Mouse (Mus musculus): ENCODE results near the gene Irf2bp1. TPM values are rescaled to one million over a fixed set of nuclear protein-coding genes. Genes with fewer than 3 reads are reported as not detected.

Irf2bp1 gene
- polyA plus RNA-seq, 1 experiment from 2014 or later = 31.6 TPM

DNA sequence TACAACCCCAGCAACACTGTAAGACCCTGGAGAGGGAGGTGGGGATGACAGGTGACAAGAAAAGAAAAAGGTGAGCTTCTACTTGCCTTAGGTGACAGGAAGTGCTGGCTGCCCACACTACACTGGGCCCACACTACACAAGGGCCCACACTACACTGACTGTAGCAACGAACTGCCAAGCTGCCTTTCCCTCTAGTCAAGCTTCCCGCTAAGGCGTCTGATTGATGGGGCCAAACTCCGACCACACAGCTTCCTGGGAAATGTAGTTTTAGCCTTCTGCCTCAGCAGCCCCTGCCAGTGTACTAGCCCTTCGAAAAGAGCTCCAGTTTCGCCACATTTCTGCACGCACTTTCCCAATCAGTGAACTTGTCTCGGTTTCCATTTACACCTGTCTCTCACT lies 36.2 kb upstream of the Irf2bp1 start:
- Histone ChIP-seq H3K4me3 (ENCODE audit: low read depth, low read length) (no peak overlapping the region), H3K27ac (ENCODE audit: low read depth, low read length) (no peak overlapping the region), H3K36me3 (ENCODE audit: control insufficient read depth, insufficient read depth, low read length) (no peaks in the 10 kb centered on the region), H3K9ac (ENCODE audit: low read length) (no peak overlapping the region), H3K27me3 (ENCODE audit: control insufficient read depth, insufficient read depth, low read length) (peaks cover 8% of the 10 kb centered on the region; the same call in 1 of the 2 replicates), H3K4me1 (replicated peaks; ENCODE audit: control insufficient read depth, insufficient read depth, low read length) (peaks cover 4% of the 10 kb centered on the region), H3K9me3 (ENCODE audit: control insufficient read depth, low read length) (no peaks in the 10 kb centered on the region), H3K4me2 (ENCODE audit: low read depth, low read length, severe bottlenecking) (no peak overlapping the region)
- ATAC-seq (replicated peaks; ENCODE audit: low FRiP score) (0 out of 2 replicates have a peak, but pooled peaks have one; percentile 40), DNase-seq (ENCODE audit: low spot score) (no peak)
- 10% methylated on average over 8 of the region's 8 CpGs for WGBS

DNA sequence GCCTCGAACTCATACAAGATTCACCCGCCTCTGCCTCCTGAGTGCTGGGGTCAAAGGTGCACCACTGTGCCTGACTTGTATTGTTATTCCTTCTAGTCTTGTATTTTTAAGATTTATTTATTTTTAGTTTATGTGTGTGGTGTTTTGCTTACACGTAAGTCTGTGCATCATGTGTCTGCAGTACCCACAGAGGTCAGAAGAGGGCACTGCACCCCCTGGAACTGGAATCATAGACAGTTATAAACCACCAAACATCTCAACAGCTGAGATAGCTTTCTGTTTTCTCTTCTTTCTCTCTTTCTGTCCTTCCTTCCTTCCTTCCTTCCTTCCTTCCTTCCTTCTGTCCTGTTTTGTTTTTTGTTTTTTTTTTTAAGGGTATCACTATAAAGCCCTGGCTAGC lies 32.9 kb upstream of the Irf2bp1 start:
- H3K4me2 ChIP-seq (ENCODE audit: low read depth, low read length, severe bottlenecking) = no peak overlapping the region
- WGBS = 91% methylated on average over 3 of the region's 3 CpGs
- no peak for ATAC-seq (replicated peaks; ENCODE audit: low FRiP score)
- H3K4me1 ChIP-seq (replicated peaks; ENCODE audit: control insufficient read depth, insufficient read depth, low read length) = no peaks in the 10 kb centered on the region
- no peak for DNase-seq (ENCODE audit: low spot score)
- no peaks in the 10 kb centered on the region for H3K27me3 ChIP-seq (ENCODE audit: control insufficient read depth, insufficient read depth, low read length)
- H3K9ac ChIP-seq (ENCODE audit: low read length) = no peak overlapping the region
- no peak overlapping the region for H3K27ac ChIP-seq (ENCODE audit: low read depth, low read length)
- H3K4me3 ChIP-seq (ENCODE audit: low read depth, low read length) = no peak overlapping the region
- no peaks in the 10 kb centered on the region for H3K36me3 ChIP-seq (ENCODE audit: control insufficient read depth, insufficient read depth, low read length)
- H3K9me3 ChIP-seq (ENCODE audit: control insufficient read depth, low read length) = no peaks in the 10 kb centered on the region

DNA sequence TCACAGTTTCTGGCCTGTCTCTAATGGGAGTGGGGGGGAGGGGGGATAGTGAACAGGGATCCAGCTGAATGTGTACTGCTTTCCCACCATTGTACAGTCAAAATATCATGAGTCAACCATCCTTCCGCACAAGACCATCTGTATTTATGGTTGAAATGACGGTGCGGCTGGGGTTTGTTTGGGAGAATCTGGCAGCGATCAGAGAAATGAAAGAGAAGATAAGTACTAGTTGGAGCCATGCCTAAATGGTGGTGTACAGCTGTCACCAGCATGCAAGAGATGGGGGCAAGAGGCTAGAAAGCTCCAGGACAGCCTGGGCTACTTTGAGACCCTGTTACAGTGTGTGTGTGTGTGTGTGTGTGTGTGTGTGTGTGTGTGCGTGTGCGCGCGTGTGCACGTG lies 25.5 kb upstream of the Irf2bp1 start:
- WGBS = 94% methylated on average over 9 of the region's 9 CpGs
- H3K36me3 ChIP-seq (ENCODE audit: control insufficient read depth, insufficient read depth, low read length) = no peaks in the 10 kb centered on the region
- no peaks in the 10 kb centered on the region for H3K27me3 ChIP-seq (ENCODE audit: control insufficient read depth, insufficient read depth, low read length)
- no peak for ATAC-seq (replicated peaks; ENCODE audit: low FRiP score)
- no peak overlapping the region for H3K27ac ChIP-seq (ENCODE audit: low read depth, low read length)
- H3K9ac ChIP-seq (ENCODE audit: low read length) = no peak overlapping the region
- no peak overlapping the region for H3K4me2 ChIP-seq (ENCODE audit: low read depth, low read length, severe bottlenecking)
- H3K4me3 ChIP-seq (ENCODE audit: low read depth, low read length) = no peak overlapping the region
- H3K4me1 ChIP-seq (replicated peaks; ENCODE audit: control insufficient read depth, insufficient read depth, low read length) = no peaks in the 10 kb centered on the region
- DNase-seq (ENCODE audit: low spot score) = no peak
- H3K9me3 ChIP-seq (ENCODE audit: control insufficient read depth, low read length) = no peaks in the 10 kb centered on the region

DNA sequence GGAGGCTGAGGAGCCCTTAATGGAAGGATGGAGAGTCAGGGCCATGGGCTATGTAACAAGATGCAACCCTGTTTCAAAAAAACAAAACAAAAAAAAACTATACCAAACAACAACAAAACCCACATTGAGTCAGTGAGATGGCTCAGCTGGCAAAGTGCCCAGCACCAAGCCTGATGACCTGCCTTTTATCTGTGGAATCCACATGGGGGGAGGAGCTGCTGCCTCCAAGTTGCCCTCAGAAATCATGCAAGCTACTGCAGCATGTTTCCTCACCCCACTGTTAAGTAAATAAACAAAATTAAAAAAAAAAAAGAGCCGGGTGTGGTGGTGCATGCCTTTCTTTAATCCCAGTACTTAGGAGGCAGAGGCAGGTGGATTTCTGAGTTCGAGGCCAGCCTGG lies 17.3 kb upstream of the Irf2bp1 start:
- no peak overlapping the region for H3K9ac ChIP-seq (ENCODE audit: low read length)
- no peak for DNase-seq (ENCODE audit: low spot score)
- ATAC-seq (replicated peaks; ENCODE audit: low FRiP score) = no peak

DNA sequence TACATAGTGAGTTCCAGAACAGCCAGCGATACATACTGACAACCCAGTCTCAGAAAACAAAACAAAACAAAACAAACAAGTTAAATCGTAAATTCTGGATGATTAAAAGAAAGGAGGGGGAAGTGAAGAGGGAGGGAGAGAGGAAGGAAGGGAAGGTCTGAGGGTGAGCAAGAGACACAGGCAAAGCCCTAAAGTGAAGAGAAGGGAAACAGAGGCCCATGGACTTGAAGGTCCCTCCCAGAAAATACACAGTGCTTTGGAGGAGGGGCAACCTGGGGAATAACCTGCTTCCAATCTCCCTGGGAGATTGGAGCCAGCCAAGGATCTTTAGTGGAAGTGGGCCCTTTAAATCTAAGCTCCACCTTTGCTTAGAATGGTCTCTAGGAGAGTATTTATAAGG lies 16.7 kb upstream of the Irf2bp1 start, which contains the start of gene Nanos2:
Gene Nanos2 (plus strand): TSS at position 301 of the 400 bp plus-strand sequence.
- Histone ChIP-seq H3K27ac (ENCODE audit: low read depth, low read length) (no peak within 1 kb of the TSS), H3K9me3 (ENCODE audit: control insufficient read depth, low read length) (no peaks in the 10 kb centered on the region), H3K9ac (ENCODE audit: low read length) (no peak within 1 kb of the TSS), H3K36me3 (ENCODE audit: control insufficient read depth, insufficient read depth, low read length) (no peaks in the 10 kb centered on the region), H3K4me3 (ENCODE audit: low read depth, low read length) (no peak within 1 kb of the TSS), H3K4me2 (ENCODE audit: low read depth, low read length, severe bottlenecking) (no peak within 1 kb of the TSS), H3K27me3 (ENCODE audit: control insufficient read depth, insufficient read depth, low read length) (peaks cover 7% of the 10 kb centered on the region), H3K4me1 (replicated peaks; ENCODE audit: control insufficient read depth, insufficient read depth, low read length) (peaks cover 1% of the 10 kb centered on the region)
- no peak for ATAC-seq (replicated peaks; ENCODE audit: low FRiP score)
- DNase-seq (ENCODE audit: low spot score) = no peak
- WGBS = 87% methylated on average over 2 of the region's 2 CpGs

More for the DNA sequence above, 17.3 kb upstream of the Irf2bp1 start:
- WGBS = 81% methylated on average over 2 of the region's 2 CpGs
- Histone ChIP-seq H3K36me3 (ENCODE audit: control insufficient read depth, insufficient read depth, low read length) (no peaks in the 10 kb centered on the region), H3K4me1 (replicated peaks; ENCODE audit: control insufficient read depth, insufficient read depth, low read length) (no peaks in the 10 kb centered on the region; the same call in 1 of the 2 replicates), H3K27me3 (ENCODE audit: control insufficient read depth, insufficient read depth, low read length) (peaks cover 2% of the 10 kb centered on the region; the same call in 1 of the 2 replicates), H3K4me2 (ENCODE audit: low read depth, low read length, severe bottlenecking) (no peak overlapping the region), H3K27ac (ENCODE audit: low read depth, low read length) (no peak overlapping the region), H3K9me3 (ENCODE audit: control insufficient read depth, low read length) (no peaks in the 10 kb centered on the region), H3K4me3 (ENCODE audit: low read depth, low read length) (no peak overlapping the region)

DNA sequence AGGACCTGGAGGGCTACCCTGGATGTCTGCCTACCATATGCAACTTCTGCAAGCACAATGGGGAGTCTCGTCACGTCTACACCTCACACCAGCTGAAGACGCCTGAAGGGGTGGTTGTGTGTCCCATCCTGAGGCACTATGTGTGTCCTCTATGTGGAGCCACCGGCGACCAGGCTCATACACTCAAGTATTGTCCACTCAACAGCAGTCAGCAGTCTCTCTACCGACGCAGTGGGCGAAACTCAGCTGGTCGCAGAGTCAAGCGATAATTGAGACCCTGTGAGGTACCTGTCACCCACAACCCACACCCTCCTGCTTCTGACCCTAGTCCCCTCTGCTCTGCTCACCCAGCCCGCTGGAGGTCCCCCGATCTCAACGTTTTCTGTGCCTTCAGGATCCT lies 16.1 kb upstream of the Irf2bp1 start:
- H3K27ac ChIP-seq (ENCODE audit: low read depth, low read length) = no peak overlapping the region
- no peak overlapping the region for H3K4me2 ChIP-seq (ENCODE audit: low read depth, low read length, severe bottlenecking)
- no peak for ATAC-seq (replicated peaks; ENCODE audit: low FRiP score)
- no peaks in the 10 kb centered on the region for H3K9me3 ChIP-seq (ENCODE audit: control insufficient read depth, low read length)
- no peaks in the 10 kb centered on the region for H3K36me3 ChIP-seq (ENCODE audit: control insufficient read depth, insufficient read depth, low read length)
- WGBS = 74% methylated on average over 13 of the region's 13 CpGs
- peaks cover 13% of the 10 kb centered on the region for H3K27me3 ChIP-seq (ENCODE audit: control insufficient read depth, insufficient read depth, low read length)
- no peak overlapping the region for H3K4me3 ChIP-seq (ENCODE audit: low read depth, low read length)
- H3K4me1 ChIP-seq (replicated peaks; ENCODE audit: control insufficient read depth, insufficient read depth, low read length) = peaks cover 4% of the 10 kb centered on the region
- DNase-seq (ENCODE audit: low spot score) = no peak
- no peak overlapping the region for H3K9ac ChIP-seq (ENCODE audit: low read length)

DNA sequence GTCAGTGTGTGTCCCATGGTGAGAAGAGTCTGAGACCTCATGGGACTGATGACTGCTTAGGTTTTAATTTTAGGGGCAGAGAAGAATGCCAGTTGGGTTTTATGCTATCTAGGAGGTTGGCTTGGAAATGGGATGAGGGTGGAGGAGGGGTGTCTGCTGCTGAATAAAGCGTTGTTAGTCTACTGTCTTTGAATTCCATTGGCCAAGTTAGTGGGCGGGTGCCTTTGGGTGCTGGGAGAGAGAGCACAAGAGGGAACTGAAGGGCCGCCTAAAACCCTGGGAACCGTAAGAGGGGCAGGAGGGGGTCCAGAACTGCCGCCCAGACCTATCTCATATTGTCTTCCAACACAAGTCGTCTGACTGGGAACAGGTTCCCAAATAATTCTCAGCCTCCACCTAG lies 15.1 kb upstream of the Irf2bp1 start:
- no peak for DNase-seq (ENCODE audit: low spot score)
- no peak overlapping the region for H3K4me3 ChIP-seq (ENCODE audit: low read depth, low read length)
- H3K9ac ChIP-seq (ENCODE audit: low read length) = no peak overlapping the region
- H3K27ac ChIP-seq (ENCODE audit: low read depth, low read length) = no peak overlapping the region
- 77% methylated on average over 6 of the region's 6 CpGs for WGBS
- H3K27me3 ChIP-seq (ENCODE audit: control insufficient read depth, insufficient read depth, low read length) = peaks cover 20% of the 10 kb centered on the region
- H3K9me3 ChIP-seq (ENCODE audit: control insufficient read depth, low read length) = no peaks in the 10 kb centered on the region
- no peaks in the 10 kb centered on the region for H3K36me3 ChIP-seq (ENCODE audit: control insufficient read depth, insufficient read depth, low read length)
- no peak for ATAC-seq (replicated peaks; ENCODE audit: low FRiP score)
- peaks cover 6% of the 10 kb centered on the region for H3K4me1 ChIP-seq (replicated peaks; ENCODE audit: control insufficient read depth, insufficient read depth, low read length)
- no peak overlapping the region for H3K4me2 ChIP-seq (ENCODE audit: low read depth, low read length, severe bottlenecking)

DNA sequence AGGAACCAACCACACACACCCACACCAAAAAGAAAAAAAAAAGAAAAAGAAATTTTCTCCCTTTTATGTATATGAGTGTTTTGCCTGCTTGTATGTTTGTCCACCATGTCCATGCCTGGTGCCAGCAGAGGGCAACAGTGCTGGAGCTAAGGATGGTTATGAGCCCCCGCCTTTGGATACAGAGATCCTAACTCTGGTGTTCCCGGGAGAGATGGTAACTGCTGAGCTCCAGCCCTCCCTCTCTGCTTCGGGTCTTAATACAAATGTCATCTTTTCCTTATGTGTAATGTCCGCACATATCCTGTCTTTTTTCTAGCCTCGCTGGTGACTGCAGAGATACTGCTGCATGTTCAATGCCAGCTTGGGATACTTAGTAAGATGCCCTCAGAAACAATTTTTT lies 13.8 kb upstream of the Irf2bp1 start:
- 10% methylated on average over 5 of the region's 5 CpGs for WGBS
- no peaks in the 10 kb centered on the region for H3K9me3 ChIP-seq (ENCODE audit: control insufficient read depth, low read length)
- H3K4me2 ChIP-seq (ENCODE audit: low read depth, low read length, severe bottlenecking) = peak overlapping the region; percentile 51
- no peaks in the 10 kb centered on the region for H3K36me3 ChIP-seq (ENCODE audit: control insufficient read depth, insufficient read depth, low read length)
- peaks cover 20% of the 10 kb centered on the region for H3K27me3 ChIP-seq (ENCODE audit: control insufficient read depth, insufficient read depth, low read length)
- DNase-seq (ENCODE audit: low spot score) (no peak), ATAC-seq (replicated peaks; ENCODE audit: low FRiP score) (no peak)
- H3K4me3 ChIP-seq (ENCODE audit: low read depth, low read length) = peak overlapping the region; percentile 47
- H3K27ac ChIP-seq (ENCODE audit: low read depth, low read length) = peak overlapping the region; percentile 80
- H3K4me1 ChIP-seq (replicated peaks; ENCODE audit: control insufficient read depth, insufficient read depth, low read length) = peaks cover 6% of the 10 kb centered on the region
- peak overlapping the region; percentile 31; the same call in 1 of the 2 replicates for H3K9ac ChIP-seq (ENCODE audit: low read length)

DNA sequence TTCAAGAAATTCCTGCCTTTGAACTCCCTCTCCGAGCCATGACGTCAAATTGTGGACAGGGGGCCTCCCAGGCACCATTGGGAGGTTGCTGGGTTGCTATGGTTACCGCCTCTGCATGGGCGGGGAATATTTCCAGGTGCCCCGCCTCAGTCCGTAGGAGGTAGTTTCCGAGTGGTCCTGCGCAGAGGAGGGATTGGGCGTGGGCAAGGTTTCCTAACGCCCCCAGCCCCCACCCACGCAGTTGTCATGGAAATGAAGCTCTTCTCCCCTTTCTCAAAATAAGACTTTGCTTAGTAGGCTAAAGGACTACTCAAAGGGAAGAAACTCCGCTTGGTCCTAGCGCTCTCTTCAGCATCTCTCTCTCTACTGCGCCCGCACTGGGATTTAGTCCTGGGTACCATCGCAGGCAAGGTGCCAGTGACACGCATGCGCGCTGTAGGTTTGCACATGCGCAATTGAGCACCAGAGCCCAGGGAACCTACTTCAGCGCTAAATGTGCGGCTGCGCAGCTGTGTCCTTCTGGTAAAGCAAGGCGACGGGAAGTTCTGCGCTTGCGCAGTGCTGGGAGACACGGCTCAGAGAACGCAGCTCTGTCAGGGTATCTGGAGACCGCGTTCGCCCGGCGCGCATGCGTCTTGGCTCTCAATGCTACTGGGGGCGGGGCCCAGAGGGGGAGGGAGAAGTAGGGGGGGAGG lies 13.1 kb upstream of the Irf2bp1 start, which contains the start of gene Mypop:
Gene Mypop (plus strand): TSS at position 645 of the 695 bp plus-strand sequence.
- Histone ChIP-seq H3K36me3 (ENCODE audit: control insufficient read depth, insufficient read depth, low read length) (no peaks in the 10 kb centered on the region), H3K9ac (ENCODE audit: low read length) (peak within 1 kb of the TSS; percentile 57), H3K4me1 (replicated peaks; ENCODE audit: control insufficient read depth, insufficient read depth, low read length) (peaks cover 6% of the 10 kb centered on the region), H3K27ac (ENCODE audit: low read depth, low read length) (peak within 1 kb of the TSS; percentile 80), H3K4me3 (ENCODE audit: low read depth, low read length) (peak within 1 kb of the TSS; percentile 47), H3K27me3 (ENCODE audit: control insufficient read depth, insufficient read depth, low read length) (peaks cover 20% of the 10 kb centered on the region), H3K9me3 (ENCODE audit: control insufficient read depth, low read length) (no peaks in the 10 kb centered on the region), H3K4me2 (ENCODE audit: low read depth, low read length, severe bottlenecking) (peak within 1 kb of the TSS; percentile 77)
- DNase-seq (ENCODE audit: low spot score) (peak; percentile 100), ATAC-seq (replicated peaks; ENCODE audit: low FRiP score) (peak; percentile 95)
- WGBS = under 1% methylated on average over 36 of the region's 37 CpGs

All from forebrain, embryonic 11.5 days (tissue).